Mouse (Mus musculus): ENCODE data around the gene Gm20219. TPM values are rescaled to one million over a fixed set of nuclear protein-coding genes. Genes with fewer than 3 reads are reported as not detected.
A peak's percentile ranks its signal among the peaks of the same experiment; 100 is the strongest.

The Gm20219 gene
- polyA plus RNA-seq, 1 experiment from 2014 or later = not detected

DNA sequence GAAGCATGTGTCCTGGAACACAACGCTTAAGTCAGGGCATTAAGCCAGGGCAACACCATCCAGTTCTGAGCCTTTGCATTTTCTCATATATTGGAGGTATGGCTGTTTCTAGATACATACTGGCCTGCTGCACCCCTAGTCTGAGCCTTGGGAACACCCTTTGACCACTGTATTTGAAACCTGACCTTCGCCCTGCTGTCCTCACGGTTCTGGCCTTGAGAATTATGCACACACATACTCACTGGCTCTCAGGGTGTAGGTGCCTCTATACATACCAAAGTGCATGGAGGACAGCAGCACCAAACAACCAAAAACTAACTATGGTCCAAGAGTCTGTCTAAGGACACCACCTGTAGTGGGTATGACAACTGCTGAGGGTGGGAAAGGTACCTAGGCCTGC is 18.8 kb upstream of the Gm20219 start:
- Histone ChIP-seq H3K9ac (ENCODE audit: low read depth, low read length) (no peak overlapping the region), H3K4me2 (replicated peaks; ENCODE audit: low read depth) (no peak overlapping the region), H3K27ac (ENCODE audit: low read depth, low read length) (peak overlapping the region; percentile 41), H3K9me3 (ENCODE audit: control insufficient read depth) (no peaks in the 10 kb centered on the region), H3K27me3 (replicated peaks; ENCODE audit: control insufficient read depth, insufficient read depth, low read length) (no peaks in the 10 kb centered on the region), H3K4me1 (replicated peaks; ENCODE audit: control insufficient read depth, insufficient read depth, low read length) (no peaks in the 10 kb centered on the region), H3K36me3 (ENCODE audit: control insufficient read depth, insufficient read depth) (peaks cover 81% of the 10 kb centered on the region), H3K4me3 (ENCODE audit: low read depth, low read length) (no peak overlapping the region)
- ATAC-seq = peak; percentile 26; the same call in 1 of the 2 replicates
- WGBS = 67% methylated on average over 3 of the region's 3 CpGs
- TF ChIP-seq CTCF (IDR thresholded peaks at IDR 0.05; ENCODE audit: low read depth) = no peak

DNA sequence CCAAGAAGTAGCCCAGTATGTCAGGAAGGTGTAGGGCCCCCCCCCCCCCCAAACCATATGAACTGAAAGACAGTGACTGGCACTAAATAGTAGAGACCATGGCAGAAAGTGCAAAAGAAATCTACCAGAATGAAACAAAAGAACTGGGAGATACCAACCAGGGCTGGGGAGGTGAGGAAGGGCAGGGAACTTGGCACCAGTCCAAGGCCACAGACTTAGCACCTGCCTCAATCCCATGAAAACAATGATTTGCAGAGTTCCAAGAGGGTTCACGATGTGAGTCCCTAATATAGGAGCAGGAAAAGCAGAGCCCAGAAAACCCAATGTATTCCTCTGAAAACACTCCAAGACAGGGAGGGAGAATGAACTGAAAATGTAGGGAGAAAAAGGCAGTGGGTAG is 18.0 kb upstream of the Gm20219 start:
- Histone ChIP-seq H3K9ac (ENCODE audit: low read depth, low read length) (no peak overlapping the region), H3K36me3 (ENCODE audit: control insufficient read depth, insufficient read depth) (peaks cover 81% of the 10 kb centered on the region), H3K4me2 (replicated peaks; ENCODE audit: low read depth) (no peak overlapping the region), H3K27ac (ENCODE audit: low read depth, low read length) (no peak overlapping the region; the same call in 1 of the 2 replicates), H3K9me3 (ENCODE audit: control insufficient read depth) (no peaks in the 10 kb centered on the region), H3K4me1 (replicated peaks; ENCODE audit: control insufficient read depth, insufficient read depth, low read length) (no peaks in the 10 kb centered on the region), H3K4me3 (ENCODE audit: low read depth, low read length) (no peak overlapping the region), H3K27me3 (replicated peaks; ENCODE audit: control insufficient read depth, insufficient read depth, low read length) (no peaks in the 10 kb centered on the region)
- WGBS = 14% methylated on average over 1 of the region's 1 CpGs
- no peak for TF ChIP-seq CTCF (IDR thresholded peaks at IDR 0.05; ENCODE audit: low read depth)
- no peak for ATAC-seq

DNA sequence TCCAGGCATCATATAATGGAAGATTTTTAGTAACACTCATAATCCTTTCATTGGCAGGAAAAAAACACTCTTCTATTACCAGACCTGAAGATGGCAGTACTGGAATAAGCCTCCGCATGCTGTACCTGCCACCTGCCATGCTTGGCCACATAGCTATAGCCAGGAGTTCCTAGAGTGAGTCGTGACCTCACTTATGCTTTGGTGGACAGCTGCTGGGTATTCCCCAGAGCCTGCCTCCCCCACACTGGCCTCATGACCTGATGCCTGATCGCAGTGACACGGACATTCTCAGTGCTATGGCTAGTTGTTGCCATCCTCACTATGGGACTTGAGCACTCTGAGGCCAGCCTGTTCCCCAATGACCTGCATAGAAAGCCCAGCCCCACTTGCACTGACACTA is 16.1 kb upstream of the Gm20219 start:
- ATAC-seq = no peak
- Histone ChIP-seq H3K9ac (ENCODE audit: low read depth, low read length) (no peak overlapping the region), H3K27ac (ENCODE audit: low read depth, low read length) (no peak overlapping the region), H3K9me3 (ENCODE audit: control insufficient read depth) (no peaks in the 10 kb centered on the region), H3K27me3 (replicated peaks; ENCODE audit: control insufficient read depth, insufficient read depth, low read length) (no peaks in the 10 kb centered on the region), H3K4me2 (replicated peaks; ENCODE audit: low read depth) (no peak overlapping the region), H3K36me3 (ENCODE audit: control insufficient read depth, insufficient read depth) (peaks cover 88% of the 10 kb centered on the region), H3K4me3 (ENCODE audit: low read depth, low read length) (no peak overlapping the region), H3K4me1 (replicated peaks; ENCODE audit: control insufficient read depth, insufficient read depth, low read length) (no peaks in the 10 kb centered on the region)
- 92% methylated on average over 4 of the region's 4 CpGs for WGBS
- TF ChIP-seq CTCF (IDR thresholded peaks at IDR 0.05; ENCODE audit: low read depth) = no peak

DNA sequence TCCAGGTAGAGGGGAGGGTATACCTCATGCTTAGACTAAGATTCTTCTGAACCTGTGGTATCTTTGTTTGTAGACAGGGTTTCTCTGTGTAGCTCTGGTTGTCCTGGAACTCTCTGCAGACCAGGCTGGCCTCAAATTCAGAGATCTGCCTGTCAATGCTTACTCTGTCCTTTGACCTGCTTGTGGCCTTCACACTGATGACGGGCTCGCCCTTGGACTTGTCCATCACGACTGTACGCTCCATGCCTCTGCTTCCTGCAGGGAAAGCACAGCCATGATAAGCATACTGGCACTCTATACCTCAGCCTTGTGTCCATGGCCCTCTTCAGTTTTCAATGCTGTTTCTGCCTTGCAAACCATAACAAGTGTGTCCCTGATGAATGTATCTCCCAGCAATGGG is 13.2 kb upstream of the Gm20219 start:
- Histone ChIP-seq H3K4me1 (replicated peaks; ENCODE audit: control insufficient read depth, insufficient read depth, low read length) (no peaks in the 10 kb centered on the region), H3K9me3 (ENCODE audit: control insufficient read depth) (no peaks in the 10 kb centered on the region), H3K27me3 (replicated peaks; ENCODE audit: control insufficient read depth, insufficient read depth, low read length) (no peaks in the 10 kb centered on the region), H3K27ac (ENCODE audit: low read depth, low read length) (no peak overlapping the region), H3K4me3 (ENCODE audit: low read depth, low read length) (no peak overlapping the region), H3K36me3 (ENCODE audit: control insufficient read depth, insufficient read depth) (peaks cover 94% of the 10 kb centered on the region), H3K9ac (ENCODE audit: low read depth, low read length) (no peak overlapping the region), H3K4me2 (replicated peaks; ENCODE audit: low read depth) (no peak overlapping the region; the same call in 1 of the 2 replicates)
- 70% methylated on average over 4 of the region's 4 CpGs for WGBS
- ATAC-seq = no peak
- no peak for TF ChIP-seq CTCF (IDR thresholded peaks at IDR 0.05; ENCODE audit: low read depth)

DNA sequence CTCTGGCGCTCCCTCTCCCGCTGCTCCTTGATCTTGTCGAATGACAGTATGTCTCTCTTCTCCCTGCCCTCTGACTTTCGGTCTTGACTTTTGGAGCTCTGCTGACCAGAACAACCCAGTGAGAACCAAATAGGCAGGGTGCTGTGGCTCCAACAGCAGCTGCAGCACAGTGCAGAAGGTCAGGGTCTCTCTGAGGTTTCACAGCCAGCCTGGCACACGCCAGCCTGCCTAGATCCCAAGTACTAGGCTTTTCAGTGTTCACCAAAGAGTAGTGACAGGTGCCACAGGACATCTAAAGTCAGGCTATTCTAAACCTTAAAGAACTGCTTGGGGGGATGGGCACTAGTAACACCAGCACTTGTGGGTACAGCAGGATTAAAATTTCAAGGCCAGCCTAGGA is 12.7 kb upstream of the Gm20219 start:
- H3K9me3 ChIP-seq (ENCODE audit: control insufficient read depth) = no peaks in the 10 kb centered on the region
- 91% methylated on average over 5 of the region's 5 CpGs for WGBS
- TF ChIP-seq CTCF (IDR thresholded peaks at IDR 0.05; ENCODE audit: low read depth) = no peak

DNA sequence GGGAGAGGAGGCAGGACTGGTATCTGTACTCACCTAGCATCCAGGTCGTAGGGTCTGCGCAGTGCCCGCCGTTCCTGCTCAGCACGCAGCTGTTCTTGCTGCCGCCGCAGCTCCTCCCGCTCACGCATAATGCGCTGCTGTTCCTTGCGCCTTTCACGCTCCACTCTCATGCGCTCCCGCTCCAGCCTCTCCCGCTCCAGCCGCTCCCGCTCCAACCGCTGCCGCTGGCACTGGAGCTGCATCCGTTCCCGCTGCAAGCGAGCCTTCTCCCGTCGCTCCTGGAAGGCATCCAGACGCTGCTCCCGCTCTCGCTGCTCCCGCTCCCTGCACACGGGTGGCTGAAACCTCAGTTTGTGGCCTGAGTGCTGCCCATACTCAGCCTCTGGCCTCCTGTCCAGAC is 12.1 kb upstream of the Gm20219 start:
- TF ChIP-seq CTCF (IDR thresholded peaks at IDR 0.05; ENCODE audit: low read depth) = no peak
- Histone ChIP-seq H3K4me3 (ENCODE audit: low read depth, low read length) (no peak overlapping the region), H3K27me3 (replicated peaks; ENCODE audit: control insufficient read depth, insufficient read depth, low read length) (no peaks in the 10 kb centered on the region), H3K9ac (ENCODE audit: low read depth, low read length) (no peak overlapping the region), H3K4me2 (replicated peaks; ENCODE audit: low read depth) (no peak overlapping the region), H3K27ac (ENCODE audit: low read depth, low read length) (no peak overlapping the region), H3K4me1 (replicated peaks; ENCODE audit: control insufficient read depth, insufficient read depth, low read length) (no peaks in the 10 kb centered on the region), H3K36me3 (ENCODE audit: control insufficient read depth, insufficient read depth) (peaks cover 94% of the 10 kb centered on the region), H3K9me3 (ENCODE audit: control insufficient read depth) (no peaks in the 10 kb centered on the region)
- 92% methylated on average over 29 of the region's 29 CpGs for WGBS
- ATAC-seq = no peak

More for the DNA sequence above, 12.7 kb upstream of the Gm20219 start:
- no peak overlapping the region; the same call in 1 of the 2 replicates for H3K4me2 ChIP-seq (replicated peaks; ENCODE audit: low read depth)
- no peak overlapping the region for H3K27ac ChIP-seq (ENCODE audit: low read depth, low read length)
- H3K4me3 ChIP-seq (ENCODE audit: low read depth, low read length) = no peak overlapping the region
- ATAC-seq = no peak
- H3K36me3 ChIP-seq (ENCODE audit: control insufficient read depth, insufficient read depth) = peaks cover 94% of the 10 kb centered on the region
- H3K4me1 ChIP-seq (replicated peaks; ENCODE audit: control insufficient read depth, insufficient read depth, low read length) = no peaks in the 10 kb centered on the region
- H3K9ac ChIP-seq (ENCODE audit: low read depth, low read length) = no peak overlapping the region
- H3K27me3 ChIP-seq (replicated peaks; ENCODE audit: control insufficient read depth, insufficient read depth, low read length) = no peaks in the 10 kb centered on the region

DNA sequence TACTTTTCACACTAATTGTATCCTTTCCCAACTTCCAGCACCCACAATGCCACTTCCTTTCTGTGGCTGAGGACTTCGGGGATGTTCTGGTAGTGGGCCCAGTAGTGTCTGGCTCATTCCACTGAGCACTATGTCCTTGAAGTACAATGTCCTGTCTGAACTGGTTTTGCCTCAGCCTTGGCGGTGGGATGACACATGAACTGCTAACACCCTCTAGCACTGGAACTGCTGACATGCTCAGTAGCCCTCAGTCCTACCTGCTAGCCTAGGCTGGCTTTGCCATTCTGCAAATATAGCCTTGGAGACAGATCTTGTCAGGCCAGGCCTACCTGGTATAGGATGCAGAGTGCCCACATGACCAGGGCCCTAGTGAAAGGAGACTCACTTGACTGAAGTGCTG is 7.7 kb upstream of the Gm20219 start:
- no peaks in the 10 kb centered on the region for H3K27me3 ChIP-seq (replicated peaks; ENCODE audit: control insufficient read depth, insufficient read depth, low read length)
- H3K4me1 ChIP-seq (replicated peaks; ENCODE audit: control insufficient read depth, insufficient read depth, low read length) = no peaks in the 10 kb centered on the region
- H3K9me3 ChIP-seq (ENCODE audit: control insufficient read depth) = no peaks in the 10 kb centered on the region
- no peak for ATAC-seq
- TF ChIP-seq CTCF (IDR thresholded peaks at IDR 0.05; ENCODE audit: low read depth) = no peak
- H3K9ac ChIP-seq (ENCODE audit: low read depth, low read length) = no peak overlapping the region
- no peak overlapping the region for H3K27ac ChIP-seq (ENCODE audit: low read depth, low read length)
- no peak overlapping the region for H3K4me3 ChIP-seq (ENCODE audit: low read depth, low read length)
- peaks cover 61% of the 10 kb centered on the region for H3K36me3 ChIP-seq (ENCODE audit: control insufficient read depth, insufficient read depth)
- WGBS = 90% methylated on average over 2 of the region's 2 CpGs
- H3K4me2 ChIP-seq (replicated peaks; ENCODE audit: low read depth) = no peak overlapping the region

All from intestine, postnatal 0 days (tissue).